In the genomic region with DNA sequence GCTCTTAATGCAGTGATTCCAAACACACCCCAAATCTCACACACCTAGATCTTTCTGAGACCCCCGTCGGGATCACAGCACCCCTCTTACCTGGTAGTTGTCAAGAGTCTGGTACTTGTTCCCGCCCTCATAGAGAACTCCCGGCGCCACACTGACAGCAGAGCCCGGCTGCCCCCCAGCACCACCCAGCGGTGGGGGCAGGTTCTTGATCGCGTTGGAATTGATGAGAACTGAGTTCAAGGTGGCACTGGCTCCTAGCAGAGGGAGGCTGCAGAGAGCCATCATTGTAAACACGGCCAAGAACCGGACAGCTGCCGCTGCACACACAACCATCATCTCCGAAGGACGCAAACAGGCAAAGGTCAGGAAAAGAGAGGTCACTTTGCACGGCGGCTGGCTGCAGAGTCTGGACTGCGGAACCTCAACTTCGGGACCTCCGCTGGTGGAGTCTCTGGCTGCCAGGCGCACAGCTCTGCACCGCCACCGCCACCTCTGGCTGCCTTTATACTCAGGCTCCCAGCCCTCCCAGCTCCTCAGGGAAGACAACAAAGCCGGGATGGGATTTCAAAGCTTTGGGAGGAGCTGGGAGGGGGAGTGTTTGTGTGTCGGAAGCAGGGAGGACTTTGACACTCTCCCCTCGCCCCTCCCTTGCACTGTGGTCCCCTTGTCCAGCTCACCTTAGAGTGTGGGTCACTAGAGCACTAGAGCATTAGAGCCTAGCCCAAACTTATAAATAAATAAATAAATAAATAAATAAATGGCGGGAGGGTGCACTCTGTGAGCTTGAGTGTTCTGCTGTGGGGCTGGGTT, we compare ENCODE assay signal across 8 mouse cellular contexts. TPM values are rescaled to one million over a fixed set of nuclear protein-coding genes. Genes with fewer than 3 reads are reported as not detected.
DNase-seq lines count a peak whose midpoint lies in the region; ATAC-seq and TF ChIP-seq lines count a peak whose summit lies in the region.

Gene Dkk1, minus strand, starts transcription at position 622 of the 810 bp plus-strand sequence.

- peak; percentile 27; the same call in 1 of the 2 replicates for TF ChIP-seq CTCF in stomach, postnatal 0 days (IDR thresholded peaks at IDR 0.05; ENCODE audit: low read depth)

- under 1% methylated on average over 26 of the region's 26 CpGs for whole genome bisulfite sequencing in forebrain, embryonic 13.5 days
- WGBS in stomach, postnatal 0 days: 1% methylated on average over 26 of the region's 26 CpGs

- H3K27me3 ChIP-seq in forebrain, embryonic 13.5 days: peaks cover 87% of the 10 kb centered on the region
- H3K27me3 ChIP-seq in stomach, postnatal 0 days (ENCODE audit: control insufficient read depth, insufficient read depth, low read length): peaks cover 2% of the 10 kb centered on the region; the same call in 1 of the 2 replicates

- peak within 1 kb of the TSS; percentile 40 for H3K4me3 ChIP-seq in forebrain, embryonic 13.5 days
- peak within 1 kb of the TSS; percentile 6 for H3K4me3 ChIP-seq in stomach, postnatal 0 days (ENCODE audit: low read depth, low read length)

- peak; percentile 3 for DNase-seq in thymus, postnatal 36 days
- no peak for DNase-seq in thymus, postnatal 10 days (ENCODE audit: low spot score in 2 of 2)
- peak; percentile 9 to 10 for DNase-seq in kidney, adult 8-10 months
- DNase-seq in lung, postnatal 14 days: peak; percentile 13
- peak; percentile 27 for DNase-seq in stomach, postnatal 0 days (ENCODE audit: low spot score)
- no peak for DNase-seq in layer of hippocampus, postnatal 36 days
- no peak for DNase-seq in adrenal gland, adult 18-20 months (ENCODE audit: low spot score in 2 of 2)

- no peaks in the 10 kb centered on the region for H3K36me3 ChIP-seq in forebrain, embryonic 13.5 days (ENCODE audit: poor library complexity, severe bottlenecking)
- no peaks in the 10 kb centered on the region for H3K36me3 ChIP-seq in stomach, postnatal 0 days (ENCODE audit: control insufficient read depth, insufficient read depth, low read length)

- no peaks in the 10 kb centered on the region for H3K9me3 ChIP-seq in forebrain, embryonic 13.5 days (replicated peaks)
- H3K9me3 ChIP-seq in stomach, postnatal 0 days (ENCODE audit: control insufficient read depth, low read length): no peaks in the 10 kb centered on the region

- TF ChIP-seq EP300 in stomach, postnatal 0 days (optimal IDR thresholded peaks at IDR 0.05): no peak

- peak within 1 kb of the TSS; percentile 68 for H3K4me2 ChIP-seq in forebrain, embryonic 13.5 days
- peak within 1 kb of the TSS; percentile 46 for H3K4me2 ChIP-seq in stomach, postnatal 0 days (replicated peaks; ENCODE audit: low read depth)

- H3K9ac ChIP-seq in forebrain, embryonic 13.5 days: peak within 1 kb of the TSS; percentile 51
- no peak within 1 kb of the TSS for H3K9ac ChIP-seq in stomach, postnatal 0 days (ENCODE audit: low read length)

- H3K27ac ChIP-seq in forebrain, embryonic 13.5 days: no peak within 1 kb of the TSS
- no peak within 1 kb of the TSS for H3K27ac ChIP-seq in stomach, postnatal 0 days (replicated peaks)

- ATAC-seq in forebrain, embryonic 13.5 days: peak; percentile 76
- ATAC-seq in stomach, postnatal 0 days (ENCODE audit: low FRiP score, low TSS enrichment): peak; percentile 38; the same call in 1 of the 2 replicates

- peaks cover 27% of the 10 kb centered on the region for H3K4me1 ChIP-seq in forebrain, embryonic 13.5 days
- no peaks in the 10 kb centered on the region; the same call in 1 of the 2 replicates for H3K4me1 ChIP-seq in stomach, postnatal 0 days (replicated peaks; ENCODE audit: control insufficient read depth, insufficient read depth)

RNA-seq across cellular contexts. Expression of gene Dkk1, which starts in this region (rescaled TPM):
- polyA plus RNA-seq in forebrain, embryonic 13.5 days (2015; fragmentation: Nextera tagmentation; extraction: Ambion mirVana): 0.17 and 0.39 TPM in 2 replicates
- polyA plus RNA-seq in stomach, postnatal 0 days (2015; fragmentation: Nextera tagmentation; extraction: Ambion mirVana): 0.07 TPM in 2 replicates
- not detected for total RNA-seq in layer of hippocampus, postnatal 36 days (2021)
- total RNA-seq in adrenal gland, adult 18-20 months (2021): not detected

Comparison
In these comparisons a context has a peak if more than half of its experiments do, and no peak if none do; other contexts are left out.
1. DNase-seq: peak in thymus, postnatal 36 days (2 of 2), kidney, adult 8-10 months (2 of 2) and lung, postnatal 14 days (single experiment); none in thymus, postnatal 10 days (0 of 2), layer of hippocampus, postnatal 36 days (0 of 2) and adrenal gland, adult 18-20 months (0 of 2).
2. Peak in ATAC-seq, H3K4me3 ChIP-seq, H3K9ac ChIP-seq and H3K4me2 ChIP-seq in forebrain, embryonic 13.5 days; RNA of the gene not detected or under 1 TPM.
3. Peak in DNase-seq, ATAC-seq, H3K4me3 ChIP-seq and H3K4me2 ChIP-seq in stomach, postnatal 0 days; RNA of the gene not detected or under 1 TPM.